Mouse (Mus musculus) forebrain, postnatal 0 days (tissue): ENCODE data around the gene Atp5e. TPM values are rescaled to one million over a fixed set of nuclear protein-coding genes. Genes with fewer than 3 reads are reported as not detected.

Experiments
- ATAC-seq: fragments of 200-750 bp; cut with Nextera tagmentation; 2 replicates; pipeline ENCODE4 v1.8.0; 2017; ENCODE audit warnings: mild to moderate bottlenecking, moderate library complexity
- DNase-seq: peaks from one replicate; pipeline ENCODE4 v3.0.0-alpha.2; 2015
- H3K27ac ChIP-seq: fragments of 300-500 bp; sonication (generic); 2 replicates; pipeline ENCODE4 v1.5.1; 2014; ENCODE audit warnings: low read depth, mild to moderate bottlenecking, antibody characterized with exemption, low read length, moderate library complexity, mixed read lengths
- H3K27me3 ChIP-seq: fragments of 300-500 bp; sonication (generic); 2 replicates; pipeline ENCODE4 v1.6.1; 2014; ENCODE audit warnings: mild to moderate bottlenecking, low read length, mixed read lengths; ENCODE audit not compliant: insufficient read depth
- H3K36me3 ChIP-seq: fragments of 300-500 bp; sonication (generic); 2 replicates; pipeline ENCODE4 v1.6.1; 2014; ENCODE audit warnings: mild to moderate bottlenecking, moderate library complexity; ENCODE audit not compliant: insufficient read depth
- H3K4me1 ChIP-seq: fragments of 300-500 bp; sonication (generic); 2 replicates; pipeline ENCODE4 v1.6.1; 2014; ENCODE audit warnings: antibody characterized with exemption; ENCODE audit not compliant: insufficient read depth
- H3K4me2 ChIP-seq: fragments of 300-500 bp; sonication (generic); 2 replicates; pipeline ENCODE4 v1.6.1; 2014; ENCODE audit warnings: low read depth, mild to moderate bottlenecking, moderate library complexity
- H3K4me3 ChIP-seq: fragments of 300-500 bp; sonication (generic); 2 replicates; pipeline ENCODE4 v1.5.1; 2014; ENCODE audit warnings: low read depth, low read length, mixed read lengths
- H3K9ac ChIP-seq: fragments of 300-500 bp; sonication (generic); 2 replicates; pipeline ENCODE4 v1.6.1; 2014; ENCODE audit warnings: mild to moderate bottlenecking
- H3K9me3 ChIP-seq: fragments of 300-500 bp; sonication (generic); 2 replicates; pipeline ENCODE4 v1.6.1; 2016; ENCODE audit warnings: low read length
- CTCF ChIP-seq: sonication (generic); IDR thresholded peaks from 2 replicates; pipeline ENCODE4 v1.5.1; 2016; ENCODE audit warnings: antibody characterized with exemption, control low read depth, low read depth
- WGBS: fragments of 180-500 bp; shearing (Covaris S2); extraction: QIAGEN DNeasy Blood & Tissue Kit; methylation state at CpG from one replicate; pipeline ENCODE4 v1.1.7; 2014; 5-methylcytosine and 5-hydroxymethylcytosine counted together
- polyA plus RNA-seq: library from polyadenylated mRNA; unstranded; fragments of >200 nt; fragmentation: Nextera tagmentation; extraction: Ambion mirVana; gene quantifications from 2 replicates; pipeline ENCODE4 v1.2.1, GENCODE M21; 2015
- total RNA-seq: library from RNA; depleted of rRNA; stranded (reverse); fragments of >200 nt; gene quantifications from 2 replicates; pipeline ENCODE4 v1.2.3, GENCODE M21; 2014

Gene Atp5e
- total and polyA plus RNA-seq, 2 experiments from 2014 or later, result 587 to 714 TPM

DNA sequence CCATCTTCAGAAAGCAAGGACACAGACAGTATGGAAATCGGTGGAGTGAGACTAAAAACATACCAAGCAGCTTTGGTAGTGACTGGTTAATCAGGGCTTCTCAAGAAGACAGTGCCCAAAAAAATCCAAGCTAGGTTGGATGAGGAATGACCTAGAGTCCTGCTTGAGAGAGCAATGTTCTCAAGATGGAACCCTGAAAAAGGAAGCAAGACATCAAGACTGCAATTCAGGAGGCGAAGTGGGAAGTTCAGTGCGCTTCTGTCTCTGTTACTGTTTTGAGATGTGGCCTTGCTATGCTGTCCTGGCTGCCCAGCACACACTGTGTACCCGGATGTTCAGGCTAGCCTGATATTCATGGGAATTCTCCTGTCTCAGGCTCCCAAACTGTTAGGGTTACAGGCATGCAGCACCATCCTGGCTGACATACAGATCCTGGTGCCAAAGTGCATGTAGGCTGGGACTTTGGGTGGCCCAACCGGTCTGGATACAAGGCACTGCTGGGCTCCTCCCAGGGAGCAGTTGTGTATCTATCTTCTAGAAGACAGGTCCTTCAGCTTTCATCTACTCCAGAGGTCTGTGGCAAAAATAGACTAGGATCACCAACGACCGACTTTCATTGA, 7.0 kb upstream of the Atp5e start:
- no peak for TF ChIP-seq CTCF
- WGBS, result 94% methylated on average over 7 of the region's 7 CpGs
- Histone ChIP-seq H3K9ac (no peak overlapping the region), H3K9me3 (no peaks in the 10 kb centered on the region), H3K4me1 (no peaks in the 10 kb centered on the region), H3K4me2 (no peak overlapping the region), H3K27me3 (no peaks in the 10 kb centered on the region), H3K27ac (no peak overlapping the region), H3K36me3 (peaks cover 18% of the 10 kb centered on the region), H3K4me3 (no peak overlapping the region)
- DNase-seq (no peak), ATAC-seq (no peak)

GRCm38 (mm10) chr2:174470333-174470732, 6.4 kb upstream of the Atp5e start:
- Histone ChIP-seq H3K4me3 (no peak overlapping the region), H3K27me3 (no peaks in the 10 kb centered on the region), H3K4me2 (no peak overlapping the region), H3K27ac (no peak overlapping the region), H3K36me3 (peaks cover 18% of the 10 kb centered on the region), H3K9ac (no peak overlapping the region), H3K9me3 (no peaks in the 10 kb centered on the region), H3K4me1 (no peaks in the 10 kb centered on the region)
- TF ChIP-seq CTCF, result no peak
- ATAC-seq (no peak), DNase-seq (no peak)
- 95% methylated on average over 4 of the region's 4 CpGs for WGBS

DNA sequence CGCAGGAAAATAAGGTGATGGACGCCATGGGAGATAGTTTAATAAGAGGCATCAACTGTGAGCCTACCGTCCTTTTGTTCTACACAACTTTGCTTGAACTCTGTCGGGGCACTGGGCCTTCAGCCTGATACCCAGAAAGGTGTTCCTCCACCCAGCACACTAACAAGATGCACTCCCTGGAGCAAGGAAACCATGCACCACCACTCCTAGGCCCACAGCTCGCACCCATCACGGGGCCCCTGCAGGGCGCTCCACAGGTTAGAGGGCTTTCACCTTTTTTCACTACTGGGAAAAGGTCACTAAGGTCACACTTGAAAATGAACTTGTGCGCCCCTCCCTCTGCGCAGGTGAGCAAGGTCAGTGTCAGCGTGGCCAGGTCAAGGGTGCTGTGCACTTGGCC, 535 bp downstream of the Atp5e start:
- DNase-seq (no peak), ATAC-seq (peak; percentile 32; the same call in 1 of the 2 replicates)
- Histone ChIP-seq H3K9ac (peak overlapping the region; percentile 85), H3K4me2 (peak overlapping the region; percentile 69), H3K4me3 (peak overlapping the region; percentile 75), H3K36me3 (peaks cover 40% of the 10 kb centered on the region), H3K27ac (peak overlapping the region; percentile 64; the same call in 1 of the 2 replicates), H3K27me3 (no peaks in the 10 kb centered on the region), H3K9me3 (no peaks in the 10 kb centered on the region), H3K4me1 (peaks cover 7% of the 10 kb centered on the region; the same call in 1 of the 2 replicates)
- 40% methylated on average over 10 of the region's 10 CpGs for WGBS
- no peak for TF ChIP-seq CTCF

- ATAC-seq (no peak), DNase-seq (no peak)
- 52% methylated on average over 2 of the region's 2 CpGs for WGBS
- Histone ChIP-seq H3K36me3 (peaks cover 24% of the 10 kb centered on the region), H3K27ac (no peak overlapping the region), H3K4me3 (no peak overlapping the region), H3K27me3 (no peaks in the 10 kb centered on the region), H3K4me1 (peaks cover 7% of the 10 kb centered on the region; the same call in 1 of the 2 replicates), H3K9ac (no peak overlapping the region), H3K4me2 (no peak overlapping the region), H3K9me3 (no peaks in the 10 kb centered on the region)
- no peak for TF ChIP-seq CTCF
These were observed 4.5 kb downstream of the Atp5e start for GRCm38 (mm10) chr2:174459365-174459764.

- ATAC-seq, result no peak
- no peak for DNase-seq
- H3K36me3 ChIP-seq, result no peaks in the 10 kb centered on the region
- H3K9ac ChIP-seq, result no peak overlapping the region
- H3K4me3 ChIP-seq, result no peak overlapping the region
- no peaks in the 10 kb centered on the region for H3K27me3 ChIP-seq
- H3K4me1 ChIP-seq, result no peaks in the 10 kb centered on the region
- TF ChIP-seq CTCF, result peak; percentile 22
- no peaks in the 10 kb centered on the region for H3K9me3 ChIP-seq
- no peak overlapping the region for H3K4me2 ChIP-seq
- no peak overlapping the region for H3K27ac ChIP-seq
- 74% methylated on average over 7 of the region's 7 CpGs for WGBS
These were observed 10.2 kb downstream of the Atp5e start for GRCm38 (mm10) chr2:174453681-174454080.

DNA sequence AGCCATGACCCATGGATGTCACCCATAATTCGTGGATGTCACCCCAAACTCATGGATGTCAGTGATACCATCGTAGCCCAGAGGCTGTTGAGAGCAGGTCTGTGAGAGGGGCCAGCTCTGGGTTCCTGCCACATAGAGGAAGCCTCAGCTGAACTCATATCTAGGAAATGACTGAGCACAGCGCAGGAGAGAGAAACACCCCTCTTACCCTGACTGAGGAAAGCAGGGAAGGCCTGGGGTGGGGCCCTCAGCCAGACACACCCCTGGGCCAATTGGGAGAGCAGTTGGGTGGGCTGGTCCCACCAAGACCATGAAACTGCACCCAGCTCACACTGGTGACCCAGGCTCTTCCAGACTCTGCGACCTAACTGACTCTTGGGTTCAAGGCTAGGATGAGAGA, 13.6 kb downstream of the Atp5e start, which contains the start of gene Tubb1:
TSS of gene Tubb1 (plus strand) at position 343 of the 400 bp plus-strand sequence.
- no peak within 1 kb of the TSS for H3K9ac ChIP-seq
- H3K9me3 ChIP-seq, result no peaks in the 10 kb centered on the region
- WGBS, result 79% methylated on average over 4 of the region's 4 CpGs
- H3K36me3 ChIP-seq, result no peaks in the 10 kb centered on the region
- no peak within 1 kb of the TSS for H3K27ac ChIP-seq
- no peak within 1 kb of the TSS for H3K4me2 ChIP-seq
- DNase-seq, result no peak
- TF ChIP-seq CTCF, result no peak
- ATAC-seq, result no peak
- no peak within 1 kb of the TSS for H3K4me3 ChIP-seq
- H3K4me1 ChIP-seq, result no peaks in the 10 kb centered on the region
- H3K27me3 ChIP-seq, result no peaks in the 10 kb centered on the region

DNA sequence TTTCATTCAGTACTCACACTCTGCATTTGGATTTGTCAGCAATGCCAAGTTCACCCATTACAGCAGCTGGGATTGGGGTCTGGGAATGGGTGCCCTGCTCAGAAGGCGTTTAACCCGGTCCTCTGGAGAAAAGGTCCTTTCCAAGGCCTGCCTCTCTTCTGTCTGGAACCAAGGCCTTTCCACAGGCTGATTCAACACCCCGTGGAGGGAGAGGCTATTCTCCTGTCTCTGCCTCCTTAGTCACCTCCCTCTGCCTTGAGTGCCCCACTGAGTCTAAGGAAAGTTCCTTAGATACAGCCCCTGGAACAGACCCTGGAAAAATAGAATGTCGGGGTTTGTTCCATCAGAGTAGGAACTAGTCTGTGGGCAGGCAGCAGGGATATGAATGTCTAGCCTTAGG, 15.5 kb downstream of the Atp5e start:
- ATAC-seq (no peak), DNase-seq (no peak)
- no peak for TF ChIP-seq CTCF
- H3K27ac ChIP-seq, result no peak overlapping the region
- H3K9me3 ChIP-seq, result no peaks in the 10 kb centered on the region
- no peak overlapping the region for H3K4me2 ChIP-seq
- no peak overlapping the region for H3K4me3 ChIP-seq
- H3K9ac ChIP-seq, result no peak overlapping the region
- H3K27me3 ChIP-seq, result no peaks in the 10 kb centered on the region
- 90% methylated on average over 4 of the region's 4 CpGs for WGBS
- no peaks in the 10 kb centered on the region for H3K36me3 ChIP-seq
- no peaks in the 10 kb centered on the region for H3K4me1 ChIP-seq
